Mouse (Mus musculus): ENCODE data around the gene Vpreb2. TPM values are rescaled to one million over a fixed set of nuclear protein-coding genes. Genes with fewer than 3 reads are reported as not detected.

Gene Vpreb2
- polyA plus RNA-seq, 2 experiments, result 0.13 to 0.88 TPM

GRCm38 (mm10) chr16:17938187-17938586 is 42.0 kb upstream of the Vpreb2 start:
- TF ChIP-seq EP300 (IDR thresholded peaks at IDR 0.05; ENCODE audit: low read depth) (no peak), CTCF (IDR thresholded peaks at IDR 0.05; ENCODE audit: low read depth) (no peak)
- 27% methylated on average over 7 of the region's 7 CpGs for WGBS (ENCODE audit: insufficient replicate concordance)
- Histone ChIP-seq H3K4me3 (ENCODE audit: insufficient read depth in 1 of 2, low read depth in 2 of 2, low read length in 2 of 2) (no peak overlapping the region), H3K9ac (replicated peaks) (no peak overlapping the region), H3K27ac (peak overlapping the region; percentile 70; the same call in 1 of the 2 replicates), H3K4me1 (replicated peaks; ENCODE audit: control insufficient read depth in 2 of 2, insufficient read depth in 2 of 2, low read length in 1 of 2) (peaks cover 27 to 35% of the 10 kb centered on the region in 2 experiments), H3K9me3 (ENCODE audit: control insufficient read depth, low read length) (no peaks in the 10 kb centered on the region), H3K36me3 (replicated peaks; ENCODE audit: control insufficient read depth, insufficient read depth, low read depth) (no peaks in the 10 kb centered on the region), H3K4me2 (ENCODE audit: low read depth) (peak overlapping the region; percentile 42; the same call in 1 of the 2 replicates), H3K27me3 (ENCODE audit: control insufficient read depth, insufficient read depth, low read length) (no peaks in the 10 kb centered on the region)
- DNase-seq (ENCODE audit: low read depth in 3 of 3, low spot score in 3 of 3), result no peak
- ATAC-seq (ENCODE audit: insufficient read depth), result no peak

GRCm38 (mm10) chr16:17938821-17939220 is 41.4 kb upstream of the Vpreb2 start:
- 6% methylated on average over 7 of the region's 7 CpGs for WGBS (ENCODE audit: insufficient replicate concordance)
- H3K9ac ChIP-seq (replicated peaks), result peak overlapping the region; percentile 38
- peak; percentile 60 to 61 (median 61) for DNase-seq (ENCODE audit: low read depth in 3 of 3, low spot score in 3 of 3)
- no peak for TF ChIP-seq EP300 (IDR thresholded peaks at IDR 0.05; ENCODE audit: low read depth)
- peak; percentile 96 for TF ChIP-seq CTCF (IDR thresholded peaks at IDR 0.05; ENCODE audit: low read depth)
- H3K4me3 ChIP-seq (ENCODE audit: insufficient read depth in 1 of 2, low read depth in 2 of 2, low read length in 2 of 2), result no peak overlapping the region
- H3K36me3 ChIP-seq (replicated peaks; ENCODE audit: control insufficient read depth, insufficient read depth, low read depth), result no peaks in the 10 kb centered on the region
- H3K27ac ChIP-seq, result peak overlapping the region; percentile 70
- peaks cover 21 to 30% of the 10 kb centered on the region in 2 experiments for H3K4me1 ChIP-seq (replicated peaks; ENCODE audit: control insufficient read depth in 2 of 2, insufficient read depth in 2 of 2, low read length in 1 of 2)
- H3K9me3 ChIP-seq (ENCODE audit: control insufficient read depth, low read length), result no peaks in the 10 kb centered on the region
- H3K27me3 ChIP-seq (ENCODE audit: control insufficient read depth, insufficient read depth, low read length), result no peaks in the 10 kb centered on the region
- peak; percentile 91 for ATAC-seq (ENCODE audit: insufficient read depth)
- peak overlapping the region; percentile 42 for H3K4me2 ChIP-seq (ENCODE audit: low read depth)

GRCm38 (mm10) chr16:17939255-17939751 is 40.9 kb upstream of the Vpreb2 start:
- Histone ChIP-seq H3K9ac (replicated peaks) (peak overlapping the region; percentile 3; the same call in 1 of the 2 replicates), H3K4me2 (ENCODE audit: low read depth) (peak overlapping the region; percentile 42), H3K9me3 (ENCODE audit: control insufficient read depth, low read length) (no peaks in the 10 kb centered on the region), H3K4me1 (replicated peaks; ENCODE audit: control insufficient read depth in 2 of 2, insufficient read depth in 2 of 2, low read length in 1 of 2) (peaks cover 17 to 25% of the 10 kb centered on the region in 2 experiments), H3K27ac (peak overlapping the region; percentile 70), H3K27me3 (ENCODE audit: control insufficient read depth, insufficient read depth, low read length) (no peaks in the 10 kb centered on the region), H3K4me3 (ENCODE audit: insufficient read depth in 1 of 2, low read depth in 2 of 2, low read length in 2 of 2) (no peak overlapping the region), H3K36me3 (replicated peaks; ENCODE audit: control insufficient read depth, insufficient read depth, low read depth) (no peaks in the 10 kb centered on the region)
- TF ChIP-seq EP300 (IDR thresholded peaks at IDR 0.05; ENCODE audit: low read depth) (0 out of 2 replicates have a peak, but pooled peaks have one; percentile 11), CTCF (IDR thresholded peaks at IDR 0.05; ENCODE audit: low read depth) (no peak)
- DNase-seq (ENCODE audit: low read depth in 3 of 3, low spot score in 3 of 3), result peak; percentile 62 to 68 (median 68)
- 15% methylated on average over 9 of the region's 9 CpGs for WGBS (ENCODE audit: insufficient replicate concordance)
- ATAC-seq (ENCODE audit: insufficient read depth), result peak; percentile 89

- Histone ChIP-seq H3K27me3 (ENCODE audit: control insufficient read depth, insufficient read depth, low read length) (no peaks in the 10 kb centered on the region), H3K36me3 (replicated peaks; ENCODE audit: control insufficient read depth, insufficient read depth, low read depth) (no peaks in the 10 kb centered on the region), H3K9ac (replicated peaks) (no peak overlapping the region), H3K27ac (no peak overlapping the region), H3K9me3 (ENCODE audit: control insufficient read depth, low read length) (no peaks in the 10 kb centered on the region), H3K4me2 (ENCODE audit: low read depth) (no peak overlapping the region), H3K4me3 (ENCODE audit: insufficient read depth in 1 of 2, low read depth in 2 of 2, low read length in 2 of 2) (no peak overlapping the region), H3K4me1 (replicated peaks; ENCODE audit: control insufficient read depth in 2 of 2, insufficient read depth in 2 of 2, low read length in 1 of 2) (peaks cover 9 to 10% of the 10 kb centered on the region in 2 experiments)
- WGBS (ENCODE audit: insufficient replicate concordance), result 64% methylated on average over 8 of the region's 8 CpGs
- DNase-seq (ENCODE audit: low read depth in 3 of 3, low spot score in 3 of 3) (no peak), ATAC-seq (ENCODE audit: insufficient read depth) (no peak)
- no peak for TF ChIP-seq CTCF (IDR thresholded peaks at IDR 0.05; ENCODE audit: low read depth)
- no peak for TF ChIP-seq EP300 (IDR thresholded peaks at IDR 0.05; ENCODE audit: low read depth)
Measured at GRCm38 (mm10) chr16:17943466-17943865, 36.8 kb upstream of the Vpreb2 start.

- Histone ChIP-seq H3K4me1 (replicated peaks; ENCODE audit: control insufficient read depth in 2 of 2, insufficient read depth in 2 of 2, low read length in 1 of 2) (no peaks in the 10 kb centered on the region), H3K27me3 (ENCODE audit: control insufficient read depth, insufficient read depth, low read length) (no peaks in the 10 kb centered on the region), H3K4me2 (ENCODE audit: low read depth) (no peak overlapping the region), H3K4me3 (ENCODE audit: insufficient read depth in 1 of 2, low read depth in 2 of 2, low read length in 2 of 2) (no peak overlapping the region), H3K9me3 (ENCODE audit: control insufficient read depth, low read length) (no peaks in the 10 kb centered on the region), H3K36me3 (replicated peaks; ENCODE audit: control insufficient read depth, insufficient read depth, low read depth) (no peaks in the 10 kb centered on the region), H3K9ac (replicated peaks) (no peak overlapping the region), H3K27ac (no peak overlapping the region)
- WGBS (ENCODE audit: insufficient replicate concordance), result 49% methylated on average over 7 of the region's 7 CpGs
- TF ChIP-seq CTCF (IDR thresholded peaks at IDR 0.05; ENCODE audit: low read depth), result no peak
- TF ChIP-seq EP300 (IDR thresholded peaks at IDR 0.05; ENCODE audit: low read depth), result no peak
- DNase-seq (ENCODE audit: low read depth in 3 of 3, low spot score in 3 of 3) (no peak), ATAC-seq (ENCODE audit: insufficient read depth) (no peak)
Measured at GRCm38 (mm10) chr16:17945081-17945831, 35.0 kb upstream of the Vpreb2 start.

Data from liver, embryonic 14.5 days (tissue).